Comparison of ENCODE assay signal across 10 mouse cellular contexts in the genomic region with DNA sequence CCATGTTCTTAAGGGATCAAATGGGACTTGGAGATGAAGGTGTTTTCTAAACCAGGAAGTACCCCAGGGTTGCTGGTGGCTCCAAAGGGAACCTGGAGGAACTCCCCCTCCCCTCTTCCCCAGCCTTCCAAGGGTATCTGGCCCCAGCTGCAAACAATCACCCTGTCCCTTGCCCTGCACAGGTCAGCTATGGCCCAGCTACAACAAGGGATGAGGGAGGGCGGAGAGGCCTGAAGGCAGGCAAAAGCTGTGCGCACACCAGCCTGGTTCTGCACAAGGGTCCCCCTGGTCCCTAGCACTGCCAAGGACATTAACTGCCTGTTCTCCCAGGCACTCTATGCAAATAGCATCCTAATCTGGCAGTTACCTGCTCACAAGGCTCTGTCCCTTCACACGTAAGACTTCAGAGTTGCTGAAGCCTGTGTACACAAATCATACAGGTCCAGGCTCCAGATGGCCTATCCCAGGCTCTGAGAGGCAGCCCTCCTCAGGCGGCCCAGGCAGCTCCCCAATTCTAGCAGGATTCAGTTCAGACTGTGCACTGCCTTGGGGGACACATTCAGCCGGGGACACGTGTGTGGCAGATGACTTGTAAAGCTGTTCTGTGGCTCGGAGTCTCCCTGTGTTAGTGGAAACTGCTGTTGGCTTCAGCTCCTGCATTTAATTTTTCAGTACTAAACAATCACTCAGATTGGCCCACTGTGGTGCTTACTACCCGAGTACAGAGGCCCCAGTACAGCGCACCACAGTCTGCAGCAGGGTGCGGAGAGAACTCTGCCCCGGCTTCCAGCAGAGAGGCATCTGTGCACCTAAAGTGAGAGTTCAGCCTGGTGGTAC.
DNase-seq lines count a peak whose midpoint lies in the region; ATAC-seq and TF ChIP-seq lines count a peak whose summit lies in the region.
"Had no signal": no experiment of that assay in that cellular context is flagged by ENCODE, and none has a peak within 500 bp of the region (broad histone marks: within the 10 kb centered on the region; RNA-seq: fewer than 3 reads in every experiment).

No protein-coding gene starts in this region.

- intact Hi-C loops in heart, postnatal 14 days (cut with DNase I), result no loop called here

- ATAC-seq in heart, embryonic 14.5 days (ENCODE audit: insufficient number of reproducible peaks, insufficient read depth, low FRiP score, low read depth), result no peak
- peak; percentile 61; the same call in 1 of the 2 replicates for ATAC-seq in embryonic facial prominence, embryonic 13.5 days (ENCODE audit: insufficient number of reproducible peaks, insufficient read depth, low FRiP score, low TSS enrichment, low read depth)
- no peak for ATAC-seq in inflammation-experienced regulatory T-cells, adult 6 months

- peak overlapping the region in 1 of 2 experiments; percentile 20; a peak in 2 of 4 replicates for H3K27ac ChIP-seq in heart, embryonic 14.5 days (replicated peaks in 1 of 2; ENCODE audit: control insufficient read depth in 1 of 2, insufficient read depth in 1 of 2, low read depth in 2 of 2, low read length in 2 of 2)
- H3K27ac ChIP-seq in embryonic facial prominence, embryonic 13.5 days, result peak overlapping the region; percentile 88
- H3K27ac ChIP-seq in limb, embryonic 10.5 days, result peak overlapping the region; percentile 87
- H3K27ac ChIP-seq: liver, embryonic 15.5 days; neural tube, embryonic 12.5 days had no signal

- TF ChIP-seq CTCF in brain, embryonic 14.5 days (IDR thresholded peaks at IDR 0.05; ENCODE audit: borderline replicate concordance, extremely low read depth, insufficient read depth, insufficient read length), result no peak

- 0 out of 2 replicates have a peak overlapping the region, but pooled peaks have one; percentile 5 for H3K9ac ChIP-seq in heart, embryonic 14.5 days (ENCODE audit: low read length)
- H3K9ac ChIP-seq in embryonic facial prominence, embryonic 13.5 days, result peak overlapping the region; percentile 46
- H3K9ac ChIP-seq: liver, embryonic 15.5 days; neural tube, embryonic 12.5 days had no signal

- no peaks in the 10 kb centered on the region for H3K36me3 ChIP-seq in heart, embryonic 14.5 days (ENCODE audit: control insufficient read depth, insufficient read depth, low read length)
- H3K36me3 ChIP-seq in embryonic facial prominence, embryonic 13.5 days, result no peaks in the 10 kb centered on the region
- H3K36me3 ChIP-seq in limb, embryonic 10.5 days, result no peaks in the 10 kb centered on the region
- H3K36me3 ChIP-seq: liver, embryonic 15.5 days; neural tube, embryonic 12.5 days had no signal

- no peak overlapping the region for H3K4me2 ChIP-seq in heart, embryonic 14.5 days (ENCODE audit: low read length)
- peak overlapping the region; percentile 24; the same call in 1 of the 2 replicates for H3K4me2 ChIP-seq in embryonic facial prominence, embryonic 13.5 days
- H3K4me2 ChIP-seq: liver, embryonic 15.5 days; neural tube, embryonic 12.5 days had no signal

- no peaks in the 10 kb centered on the region for H3K27me3 ChIP-seq in heart, embryonic 14.5 days (ENCODE audit: control insufficient read depth, insufficient read depth, low read length)
- H3K27me3 ChIP-seq in embryonic facial prominence, embryonic 13.5 days, result no peaks in the 10 kb centered on the region
- no peaks in the 10 kb centered on the region for H3K27me3 ChIP-seq in limb, embryonic 10.5 days (ENCODE audit: low read depth, poor library complexity, severe bottlenecking)
- H3K27me3 ChIP-seq: liver, embryonic 15.5 days had no signal

- no peak for TF ChIP-seq POLR2A in brain, embryonic 14.5 days (IDR thresholded peaks at IDR 0.05; ENCODE audit: borderline replicate concordance, extremely low read depth, insufficient read depth, insufficient read length, poor library complexity, severe bottlenecking)

- 71% methylated on average over 11 of the region's 11 CpGs for WGBS in heart, embryonic 14.5 days
- 36% methylated on average over 11 of the region's 11 CpGs for WGBS in embryonic facial prominence, embryonic 13.5 days
- WGBS in limb, embryonic 10.5 days, result 40% methylated on average over 11 of the region's 11 CpGs

- peaks cover 56 to 82% of the 10 kb centered on the region in 2 experiments for H3K4me1 ChIP-seq in heart, embryonic 14.5 days (ENCODE audit: control insufficient read depth in 2 of 2, insufficient read depth in 2 of 2, low read length in 2 of 2)
- peaks cover 70% of the 10 kb centered on the region for H3K4me1 ChIP-seq in embryonic facial prominence, embryonic 13.5 days
- peaks cover 74% of the 10 kb centered on the region for H3K4me1 ChIP-seq in limb, embryonic 10.5 days

- H3K9me3 ChIP-seq in heart, embryonic 14.5 days (ENCODE audit: control insufficient read depth, low read length), result no peaks in the 10 kb centered on the region
- H3K9me3 ChIP-seq in embryonic facial prominence, embryonic 13.5 days, result no peaks in the 10 kb centered on the region
- no peaks in the 10 kb centered on the region for H3K9me3 ChIP-seq in limb, embryonic 10.5 days (replicated peaks)
- H3K9me3 ChIP-seq: liver, embryonic 15.5 days; neural tube, embryonic 12.5 days had no signal

- no peak overlapping the region for H3K4me3 ChIP-seq in heart, embryonic 14.5 days (ENCODE audit: control insufficient read depth in 1 of 2, insufficient read depth in 1 of 2, low read depth in 1 of 2, low read length in 2 of 2)
- no peak overlapping the region for H3K4me3 ChIP-seq in embryonic facial prominence, embryonic 13.5 days
- H3K4me3 ChIP-seq in limb, embryonic 10.5 days, result 0 out of 2 replicates have a peak overlapping the region, but pooled peaks have one; percentile 16
- H3K4me3 ChIP-seq: liver, embryonic 15.5 days; neural tube, embryonic 12.5 days had no signal

- no peak for DNase-seq in heart, postnatal 14 days
- DNase-seq in brain, embryonic 14.5 days (ENCODE audit: low read depth), result peak; percentile 52
- peak; percentile 76 for DNase-seq in limb, embryonic 10.5 days (ENCODE audit: low spot score)
- DNase-seq in urinary bladder, postnatal 10 days (ENCODE audit: low spot score), result no peak
- DNase-seq in c-Kit-positive CD71-positive TER-119-positive erythroid progenitor cells, embryonic 14.5 days (ENCODE audit: low spot score), result no peak

Comparison
In these comparisons a context has a peak if more than half of its experiments do, and no peak if none do; other contexts are left out.
1. DNase-seq: peak in brain, embryonic 14.5 days (single experiment) and limb, embryonic 10.5 days (single experiment); none in heart, postnatal 14 days (0 of 2), urinary bladder, postnatal 10 days (single experiment) and c-Kit-positive CD71-positive TER-119-positive erythroid progenitor cells, embryonic 14.5 days (single experiment).